Mouse (Mus musculus) CH12.LX (cell line): ENCODE measurements around the gene Akr1c21. TPM values are rescaled to one million over a fixed set of nuclear protein-coding genes. Genes with fewer than 3 reads are reported as not detected.
"Not testable (repeated sequence)": the region's sequence is repeated elsewhere in the genome, so short reads cannot be mapped to it uniquely, and the experiment has no call there.

Experiments
- DNase-seq: peaks from one replicate; pipeline ENCODE4 v3.0.0-alpha.2; 2013; ENCODE audit errors: extremely low read depth
- H3K27ac ChIP-seq: 2 replicates; pipeline ENCODE4 v1.5.1; 2012; ENCODE audit warnings: low read depth, mild to moderate bottlenecking, control low read depth, moderate library complexity; ENCODE audit not compliant: insufficient read depth
- H3K27me3 ChIP-seq: replicated peaks from 2 replicates; pipeline ENCODE3; 2012; ENCODE audit warnings: inconsistent platforms
- H3K36me3 ChIP-seq, 2 experiments: replicated peaks in 1 of 2; 2 replicates each; pipeline versions ENCODE3 to v1.6.1; 2012; ENCODE audit warnings: inconsistent platforms in 1 of 2, low read length in 1 of 2, mild to moderate bottlenecking in 1 of 2, mixed read lengths in 1 of 2, moderate library complexity in 1 of 2; ENCODE audit not compliant: control insufficient read depth in 1 of 2, insufficient read depth in 1 of 2
- H3K4me1 ChIP-seq, 2 experiments: 2 replicates each; pipeline ENCODE4 v1.6.1; 2012; ENCODE audit warnings: inconsistent platforms in 1 of 2, moderate library complexity in 1 of 2; ENCODE audit not compliant: insufficient read depth in 2 of 2, control insufficient read depth in 1 of 2
- H3K4me2 ChIP-seq: 2 replicates; pipeline ENCODE4 v1.6.1; 2012; ENCODE audit warnings: low read depth, mild to moderate bottlenecking, control low read depth; ENCODE audit not compliant: poor library complexity, insufficient read depth, severe bottlenecking
- H3K4me3 ChIP-seq, 3 experiments: fragments of 150-350 bp in 1 of 3; sonication (generic) in 1 of 3; replicated peaks in 1 of 3; 2 replicates each; pipeline versions ENCODE3 to v1.5.1; 2011 to 2012; ENCODE audit warnings: low read depth in 2 of 3, low read length in 2 of 3, mild to moderate bottlenecking in 2 of 3, moderate library complexity in 2 of 3, control low read depth in 1 of 3, improper control_type of control experiment in 1 of 3, inconsistent platforms in 1 of 3, mixed read lengths in 1 of 3; ENCODE audit not compliant: poor library complexity in 1 of 3
- H3K79me2 ChIP-seq: replicated peaks from 2 replicates; pipeline ENCODE4 v1.6.1; 2012; ENCODE audit warnings: mild to moderate bottlenecking, moderate library complexity; ENCODE audit not compliant: control insufficient read depth, poor library complexity, insufficient read depth, severe bottlenecking; ENCODE audit errors: extremely low read depth
- H3K9ac ChIP-seq: 2 replicates; pipeline ENCODE4 v1.6.1; 2012; ENCODE audit warnings: low read depth, mild to moderate bottlenecking, control low read depth, moderate library complexity; ENCODE audit not compliant: insufficient read depth
- H3K9me3 ChIP-seq: replicated peaks from 2 replicates; pipeline ENCODE3; 2012; ENCODE audit warnings: low read length, inconsistent platforms, mixed read lengths
- CTCF ChIP-seq, 2 experiments: IDR thresholded peaks in 1 of 2; conservative IDR thresholded peaks in 1 of 2; 2 replicates each; pipeline ENCODE4 v1.5.1; 2011 to 2012; ENCODE audit warnings: low read depth in 2 of 2, low read length in 2 of 2, improper control_type of control experiment in 1 of 2, inconsistent platforms in 1 of 2, mild to moderate bottlenecking in 1 of 2, moderate library complexity in 1 of 2
- E2F4 ChIP-seq: IDR thresholded peaks from 2 replicates; pipeline ENCODE4 v1.6.1; 2011; ENCODE audit warnings: low read depth, low read length, improper control_type of control experiment; ENCODE audit not compliant: insufficient replicate concordance
- GABPA ChIP-seq: IDR thresholded peaks from 2 replicates; pipeline ENCODE4 v1.6.1; 2012; ENCODE audit warnings: low read depth, low read length, improper control_type of control experiment, inconsistent platforms; ENCODE audit not compliant: insufficient replicate concordance
- HCFC1 ChIP-seq: IDR thresholded peaks from 2 replicates; pipeline ENCODE4 v1.6.1; 2012; ENCODE audit warnings: low read depth, mild to moderate bottlenecking, inconsistent platforms, low read length, improper control_type of control experiment
- JUND ChIP-seq: conservative IDR thresholded peaks from 2 replicates; pipeline ENCODE4 v1.6.1; 2011; ENCODE audit warnings: low read depth, low read length, improper control_type of control experiment
- KAT2A ChIP-seq: IDR thresholded peaks from 2 replicates; pipeline ENCODE4 v1.6.1; 2012; ENCODE audit warnings: low read length, improper control_type of control experiment, inconsistent platforms; ENCODE audit not compliant: insufficient replicate concordance
- MAX ChIP-seq: IDR thresholded peaks from 2 replicates; pipeline ENCODE4 v1.6.1; 2011; ENCODE audit warnings: low read length, improper control_type of control experiment
- MEF2A ChIP-seq: IDR thresholded peaks from 2 replicates; pipeline ENCODE4 v1.6.1; 2014; ENCODE audit warnings: low read depth, mild to moderate bottlenecking, inconsistent platforms, low read length, improper control_type of control experiment, borderline replicate concordance
- MYC ChIP-seq: IDR thresholded peaks from 2 replicates; pipeline ENCODE4 v1.6.1; 2011; ENCODE audit warnings: low read depth, mild to moderate bottlenecking, improper control_type of control experiment, low read length
- NRF1 ChIP-seq: IDR thresholded peaks from 2 replicates; pipeline ENCODE4 v1.6.1; 2014; ENCODE audit warnings: low read depth, mild to moderate bottlenecking, inconsistent platforms, low read length, improper control_type of control experiment, moderate library complexity
- PAX5 ChIP-seq: IDR thresholded peaks from 2 replicates; pipeline ENCODE4 v1.6.1; 2012; ENCODE audit warnings: low read length, inconsistent platforms, mixed read lengths
- POLR2AphosphoS2 ChIP-seq: IDR thresholded peaks from 2 replicates; pipeline ENCODE4 v1.6.1; 2011; ENCODE audit warnings: low read depth, low read length, improper control_type of control experiment
- RCOR1 ChIP-seq: conservative IDR thresholded peaks from 2 replicates; pipeline ENCODE4 v1.6.1; 2012; ENCODE audit warnings: low read depth, mild to moderate bottlenecking, inconsistent platforms, low read length, improper control_type of control experiment
- SIN3A ChIP-seq: IDR thresholded peaks from 2 replicates; pipeline ENCODE4 v1.6.1; 2012; ENCODE audit warnings: low read length, improper control_type of control experiment, inconsistent platforms
- TBP ChIP-seq: conservative IDR thresholded peaks from 2 replicates; pipeline ENCODE4 v1.6.1; 2011; ENCODE audit warnings: low read depth, low read length, improper control_type of control experiment
- TCF12 ChIP-seq: IDR thresholded peaks from 2 replicates; pipeline ENCODE4 v1.6.1; 2014; ENCODE audit warnings: low read depth, mild to moderate bottlenecking, inconsistent platforms, low read length, improper control_type of control experiment
- USF1 ChIP-seq: IDR thresholded peaks from 2 replicates; pipeline ENCODE4 v1.6.1; 2014; ENCODE audit warnings: low read depth, mild to moderate bottlenecking, inconsistent platforms, low read length, improper control_type of control experiment
- USF2 ChIP-seq: conservative IDR thresholded peaks from 2 replicates; pipeline ENCODE4 v1.6.1; 2011; ENCODE audit warnings: low read depth, low read length, improper control_type of control experiment
- ZC3H11A ChIP-seq: IDR thresholded peaks from 2 replicates; pipeline ENCODE4 v1.6.1; 2012; ENCODE audit warnings: low read depth, mild to moderate bottlenecking, inconsistent platforms, low read length, improper control_type of control experiment
- dilution Hi-C: fragments of 300-500 bp; cut with MboI; formaldehyde crosslinking; loops from 2 replicates; pipeline ENCODE4 v1.14.3; 2020; ENCODE audit warnings: low sequenced_read_pairs; ENCODE audit not compliant: extremely low pct_unique_long_range_greater_than_20kb, extremely low pct_ligation_motif_present
- in situ Hi-C: fragments of 300-500 bp; cut with MboI; formaldehyde crosslinking; loops from 3 replicates; pipeline ENCODE4 v1.14.3; 2019; ENCODE audit warnings: low sequenced_read_pairs, low pct_ligation_motif_present, low pct_unique_long_range_greater_than_20kb, mixed read lengths
- polyA plus RNA-seq: library from polyadenylated mRNA; unstranded; fragments of >175 nt; gene quantifications from 2 replicates; pipeline ENCODE4 v1.2.1, GENCODE M21; 2012; ENCODE audit warnings: low read depth; ENCODE audit not compliant: insufficient read length
- total RNA-seq, 2 experiments: library from RNA; depleted of rRNA; stranded (reverse); fragments of 300-350 nt in 1 of 2; fragments of >200 nt in 1 of 2; gene quantifications; 2 replicates each; pipeline ENCODE4 v1.2.3; 2012 to 2014

Akr1c21 gene
- total and polyA plus RNA-seq, 3 experiments, result not detected

GRCm38 (mm10) chr13:4565996-4566395, 7.9 kb upstream of the Akr1c21 start:
- H3K4me2 ChIP-seq, result no peak overlapping the region
- in situ Hi-C loops, result no loop called here
- no peaks in the 10 kb centered on the region for H3K36me3 ChIP-seq
- TF ChIP-seq KAT2A (no peak), USF2 (no peak), MYC (no peak), USF1 (no peak)
- TF ChIP-seq, all 38 proteins: peak for 0
- Histone ChIP-seq H3K9me3 (no peaks in the 10 kb centered on the region), H3K27me3 (no peaks in the 10 kb centered on the region), H3K9ac (no peak overlapping the region), H3K4me3 (no peak overlapping the region), H3K79me2 (no peaks in the 10 kb centered on the region), H3K27ac (no peak overlapping the region), H3K4me1 (no peaks in the 10 kb centered on the region)
- dilution Hi-C loops, result no loop called here
- DNase-seq, result no peak

GRCm38 (mm10) chr13:4576921-4577320, 3.0 kb downstream of the Akr1c21 start:
- Histone ChIP-seq H3K36me3 (no peaks in the 10 kb centered on the region), H3K9ac (no peak overlapping the region), H3K27ac (no peak overlapping the region), H3K4me2 (no peak overlapping the region), H3K4me1 (no peaks in the 10 kb centered on the region), H3K79me2 (no peaks in the 10 kb centered on the region), H3K9me3 (no peaks in the 10 kb centered on the region), H3K4me3 (no peak overlapping the region), H3K27me3 (no peaks in the 10 kb centered on the region)
- no peak for DNase-seq
- TF ChIP-seq SIN3A (no peak), CTCF (conservative IDR thresholded peaks at IDR 0.05 in 1 of 2, IDR thresholded peaks at IDR 0.05 in 1 of 2; ENCODE audit: low read depth in 2 of 2, low read length in 2 of 2) (no peak), RCOR1 (no peak), KAT2A (no peak), TBP (no peak), MAX (no peak), TCF12 (no peak), PAX5 (no peak), POLR2AphosphoS2 (no peak), ZC3H11A (no peak), HCFC1 (no peak), MEF2A (no peak), E2F4 (no peak), USF2 (no peak), GABPA (no peak), JUND (no peak), NRF1 (no peak)
- dilution Hi-C loops, result no loop called here
- in situ Hi-C loops, result no loop called here

- H3K9ac ChIP-seq, H3K27me3 ChIP-seq, H3K4me3 ChIP-seq, H3K4me2 ChIP-seq, H3K4me1 ChIP-seq, DNase-seq, H3K79me2 ChIP-seq, H3K9me3 ChIP-seq, H3K27ac ChIP-seq, dilution Hi-C loops: not testable (repeated sequence)
- peaks cover 32 to 71% of the 10 kb centered on the region in 2 experiments for H3K36me3 ChIP-seq
- in situ Hi-C loops, result loop anchor here (25.0 kb wide), 1 partner anchor 466 kb away; no protein-coding TSS in a partner anchor
Observed at GRCm38 (mm10) chr13:4603431-4603830, 29.6 kb downstream of the Akr1c21 start.
